Mouse (Mus musculus) embryonic facial prominence, embryonic 13.5 days (tissue): ENCODE results near the gene Casc3. TPM values are rescaled to one million over a fixed set of nuclear protein-coding genes. Genes with fewer than 3 reads are reported as not detected.

Experiments
- ATAC-seq: fragments of 200-750 bp; cut with Nextera tagmentation; 2 replicates; pipeline ENCODE4 v1.8.0; 2017; ENCODE audit warnings: low read depth; ENCODE audit not compliant: insufficient number of reproducible peaks, insufficient read depth, low FRiP score, low TSS enrichment
- H3K27ac ChIP-seq: fragments of 300-500 bp; sonication (generic); 2 replicates; pipeline ENCODE4 v1.5.1; 2015; ENCODE audit warnings: moderate library complexity, mild to moderate bottlenecking, inconsistent platforms
- H3K27me3 ChIP-seq: fragments of 300-500 bp; sonication (generic); 2 replicates; pipeline ENCODE4 v1.6.1; 2015; ENCODE audit warnings: mild to moderate bottlenecking, inconsistent platforms
- H3K36me3 ChIP-seq: fragments of 300-500 bp; sonication (generic); 2 replicates; pipeline ENCODE4 v1.6.1; 2015; ENCODE audit warnings: mild to moderate bottlenecking, inconsistent platforms
- H3K4me1 ChIP-seq: fragments of 300-500 bp; sonication (generic); 2 replicates; pipeline ENCODE4 v1.6.1; 2015; ENCODE audit warnings: inconsistent platforms
- H3K4me2 ChIP-seq: fragments of 300-500 bp; sonication (generic); 2 replicates; pipeline ENCODE4 v1.6.1; 2015; ENCODE audit warnings: moderate library complexity, mild to moderate bottlenecking, inconsistent platforms
- H3K4me3 ChIP-seq: fragments of 300-500 bp; sonication (generic); 2 replicates; pipeline ENCODE4 v1.5.1; 2015; ENCODE audit warnings: mild to moderate bottlenecking, inconsistent platforms
- H3K9ac ChIP-seq: fragments of 300-500 bp; sonication (generic); 2 replicates; pipeline ENCODE4 v1.6.1; 2015; ENCODE audit warnings: mild to moderate bottlenecking, inconsistent platforms
- H3K9me3 ChIP-seq: fragments of 300-500 bp; sonication (generic); 2 replicates; pipeline ENCODE4 v1.6.1; 2016; ENCODE audit warnings: inconsistent platforms
- WGBS: fragments of 180-500 bp; shearing (Covaris S2); methylation state at CpG from one replicate; pipeline ENCODE4 v1.1.7; 2015; ENCODE audit warnings: mixed read lengths; 5-methylcytosine and 5-hydroxymethylcytosine counted together
- polyA plus RNA-seq: library from polyadenylated mRNA; unstranded; fragments of >200 nt; fragmentation: Nextera tagmentation; extraction: Ambion mirVana; gene quantifications from 2 replicates; pipeline ENCODE4 v1.2.1, GENCODE M21; 2015

Gene Casc3
- polyA plus RNA-seq, 1 experiment from 2014 or later: 40.3 TPM

GRCm38 (mm10) chr11:98774582-98775347 is 29.9 kb upstream of the Casc3 start, which contains the start of gene Nr1d1:
Nr1d1 (minus strand) TSS chr11:98775333.
- peak within 1 kb of the TSS; percentile 86 for H3K4me2 ChIP-seq
- WGBS: under 1% methylated on average over 22 of the region's 22 CpGs
- H3K4me1 ChIP-seq: peaks cover 46% of the 10 kb centered on the region
- no peak for ATAC-seq
- peak within 1 kb of the TSS; percentile 90 for H3K27ac ChIP-seq
- peak within 1 kb of the TSS; percentile 36 for H3K4me3 ChIP-seq
- peaks cover 17% of the 10 kb centered on the region for H3K36me3 ChIP-seq
- H3K27me3 ChIP-seq: no peaks in the 10 kb centered on the region
- H3K9ac ChIP-seq: peak within 1 kb of the TSS; percentile 64
- no peaks in the 10 kb centered on the region for H3K9me3 ChIP-seq

DNA sequence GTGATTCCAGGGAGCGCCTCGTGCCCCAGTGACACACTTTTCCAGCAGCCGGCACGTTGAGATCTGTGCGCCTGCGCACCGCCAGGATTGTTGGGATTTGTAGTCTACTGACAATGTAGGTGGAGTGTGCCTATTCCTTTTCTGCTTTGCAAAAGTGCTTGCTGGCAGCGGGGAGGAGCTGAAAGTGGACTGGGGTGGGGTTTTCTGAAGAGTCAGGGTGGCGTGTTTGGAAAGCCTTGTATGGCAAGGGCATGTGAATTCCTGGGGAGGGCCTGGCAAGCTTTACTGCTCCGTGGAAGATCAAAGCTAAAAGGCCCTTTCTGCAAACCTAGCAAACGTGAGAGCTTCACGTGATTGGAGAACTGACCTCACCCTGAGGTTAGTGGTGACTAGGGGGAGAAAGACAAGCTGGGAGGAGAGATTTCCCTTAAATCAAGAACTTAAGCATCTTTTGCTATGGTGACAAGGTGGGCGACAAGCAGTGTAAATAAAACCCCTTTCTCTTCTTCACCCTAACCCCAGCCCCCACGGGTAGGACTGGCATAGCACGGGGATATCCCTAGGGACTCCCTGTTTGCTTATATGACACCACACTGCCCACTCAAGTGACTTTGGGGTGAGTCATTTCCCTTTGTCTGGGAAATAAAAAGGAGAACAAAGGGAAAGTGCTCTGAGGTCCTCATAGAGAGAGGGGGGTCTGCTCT is 29.2 kb upstream of the Casc3 start:
- peak overlapping the region; percentile 64 for H3K9ac ChIP-seq
- no peaks in the 10 kb centered on the region for H3K9me3 ChIP-seq
- peak overlapping the region; percentile 86 for H3K4me2 ChIP-seq
- 6% methylated on average over 15 of the region's 15 CpGs for WGBS
- H3K36me3 ChIP-seq: peaks cover 9% of the 10 kb centered on the region
- H3K27me3 ChIP-seq: no peaks in the 10 kb centered on the region
- H3K4me1 ChIP-seq: peaks cover 46% of the 10 kb centered on the region
- ATAC-seq: peak; percentile 77
- peak overlapping the region; percentile 90 for H3K27ac ChIP-seq
- peak overlapping the region; percentile 36 for H3K4me3 ChIP-seq

DNA sequence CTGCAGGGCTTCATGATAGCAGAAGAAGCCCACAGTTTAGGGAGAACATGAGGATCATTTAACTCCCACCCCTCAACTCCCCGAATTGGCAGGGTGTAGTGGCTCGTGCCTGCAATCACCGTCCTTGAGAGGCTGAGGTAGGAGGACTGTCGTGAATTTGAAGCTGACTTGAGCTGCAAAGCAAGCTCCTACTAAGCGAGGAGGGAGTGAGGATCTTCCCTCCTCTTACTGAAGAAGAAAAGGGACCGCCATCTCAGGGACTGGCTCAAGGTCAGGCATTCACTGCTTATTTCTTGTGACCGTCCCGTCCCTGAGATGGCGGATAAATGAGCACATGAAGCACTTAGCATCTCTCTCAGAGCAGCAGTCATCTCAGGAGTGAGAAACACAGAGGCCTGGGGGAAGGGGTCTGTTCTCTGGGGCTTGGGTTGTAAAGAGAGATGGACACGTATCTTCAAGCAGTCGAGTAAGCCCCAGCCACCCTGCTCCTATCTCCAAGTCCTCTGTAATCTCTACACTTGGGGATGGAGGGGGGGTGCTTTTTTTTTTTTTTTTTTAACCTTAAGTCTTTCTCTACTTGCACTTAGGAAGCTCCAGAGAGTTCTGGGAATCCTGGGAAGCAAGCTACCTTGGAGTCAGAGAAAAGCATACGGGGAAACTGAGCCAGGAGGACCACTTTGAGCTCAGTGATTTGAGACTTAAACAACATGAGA is 28.5 kb upstream of the Casc3 start:
- Histone ChIP-seq H3K9ac (peak overlapping the region; percentile 55), H3K27me3 (no peaks in the 10 kb centered on the region), H3K9me3 (no peaks in the 10 kb centered on the region), H3K4me1 (peaks cover 46% of the 10 kb centered on the region), H3K27ac (peak overlapping the region; percentile 90), H3K4me2 (peak overlapping the region; percentile 86), H3K36me3 (peaks cover 2% of the 10 kb centered on the region; the same call in 1 of the 2 replicates), H3K4me3 (no peak overlapping the region)
- no peak for ATAC-seq
- WGBS: 54% methylated on average over 12 of the region's 12 CpGs

GRCm38 (mm10) chr11:98776843-98777590 is 27.7 kb upstream of the Casc3 start:
- H3K27me3 ChIP-seq: no peaks in the 10 kb centered on the region
- no peaks in the 10 kb centered on the region for H3K36me3 ChIP-seq
- H3K4me1 ChIP-seq: peaks cover 52% of the 10 kb centered on the region
- peak overlapping the region; percentile 55 for H3K9ac ChIP-seq
- H3K4me3 ChIP-seq: peak overlapping the region; percentile 6; the same call in 1 of the 2 replicates
- WGBS: 6% methylated on average over 9 of the region's 9 CpGs
- H3K9me3 ChIP-seq: no peaks in the 10 kb centered on the region
- H3K27ac ChIP-seq: peak overlapping the region; percentile 90
- peak overlapping the region; percentile 86 for H3K4me2 ChIP-seq
- ATAC-seq: no peak

DNA sequence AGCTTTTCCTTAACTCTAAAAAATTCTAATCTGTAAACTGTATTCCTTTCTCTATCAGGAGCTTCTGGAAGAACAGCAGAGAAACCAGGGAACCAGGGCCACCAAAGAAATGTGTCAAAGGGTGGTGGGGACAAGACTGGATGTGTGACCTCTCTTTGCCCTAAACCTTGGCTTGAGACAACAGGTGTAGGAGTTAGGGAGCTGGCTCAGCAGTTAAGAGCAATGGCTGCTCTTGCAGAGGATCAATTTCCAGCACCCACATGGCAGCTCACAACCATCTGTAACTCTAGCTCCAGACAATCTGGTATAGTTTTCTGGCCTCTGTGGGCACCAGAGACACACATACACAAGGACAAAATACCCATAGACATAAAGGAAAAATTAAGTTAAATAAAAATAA is 26.8 kb upstream of the Casc3 start:
- no peak for ATAC-seq
- Histone ChIP-seq H3K4me3 (no peak overlapping the region), H3K4me1 (peaks cover 57% of the 10 kb centered on the region), H3K9me3 (no peaks in the 10 kb centered on the region), H3K27ac (peak overlapping the region; percentile 90), H3K9ac (no peak overlapping the region), H3K4me2 (no peak overlapping the region), H3K36me3 (no peaks in the 10 kb centered on the region), H3K27me3 (no peaks in the 10 kb centered on the region)

DNA sequence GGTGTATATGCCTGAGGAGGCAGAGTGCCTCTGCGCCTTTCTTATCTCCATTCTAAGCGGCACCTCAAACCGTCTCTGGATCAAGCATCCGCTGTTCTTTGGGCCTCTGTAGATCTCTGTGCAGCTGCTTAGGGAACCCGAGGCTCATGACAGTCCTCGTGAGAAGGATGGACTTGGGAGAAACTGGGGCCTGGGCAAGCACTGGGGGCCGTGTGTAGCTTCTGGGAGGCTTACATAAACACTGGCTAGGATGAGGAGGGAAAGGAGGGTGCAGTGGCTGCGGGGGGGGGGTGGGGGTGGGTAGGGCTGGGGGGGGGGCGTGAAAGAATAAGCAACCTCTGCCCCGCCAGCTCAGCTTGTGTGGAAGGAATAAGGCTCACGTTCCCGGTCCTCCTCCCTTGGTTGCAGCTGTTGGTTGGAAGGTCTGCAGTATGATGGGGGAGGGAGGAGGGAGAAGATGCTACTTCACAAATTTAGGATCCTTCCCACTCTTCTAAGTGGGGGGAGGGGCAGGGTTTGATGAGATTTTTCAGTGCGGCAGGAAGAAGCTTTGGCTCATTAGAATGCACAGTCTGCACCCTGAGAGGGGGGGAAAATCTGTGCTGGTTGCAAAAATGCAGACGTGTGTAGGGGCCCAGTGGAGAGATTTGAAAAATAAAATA is 22.7 kb upstream of the Casc3 start:
- 15% methylated on average over 14 of the region's 14 CpGs for WGBS
- Histone ChIP-seq H3K4me3 (no peak overlapping the region), H3K27me3 (no peaks in the 10 kb centered on the region), H3K9ac (peak overlapping the region; percentile 64), H3K4me1 (peaks cover 57% of the 10 kb centered on the region), H3K4me2 (peak overlapping the region; percentile 58; the same call in 1 of the 2 replicates), H3K9me3 (no peaks in the 10 kb centered on the region), H3K27ac (peak overlapping the region; percentile 91), H3K36me3 (no peaks in the 10 kb centered on the region)
- ATAC-seq: no peak

GRCm38 (mm10) chr11:98782651-98783235 is 22.0 kb upstream of the Casc3 start:
- H3K4me1 ChIP-seq: peaks cover 58% of the 10 kb centered on the region
- ATAC-seq: no peak
- peak overlapping the region; percentile 91 for H3K27ac ChIP-seq
- H3K4me2 ChIP-seq: peak overlapping the region; percentile 58
- H3K36me3 ChIP-seq: no peaks in the 10 kb centered on the region
- no peaks in the 10 kb centered on the region for H3K27me3 ChIP-seq
- H3K4me3 ChIP-seq: peak overlapping the region; percentile 21
- H3K9me3 ChIP-seq: no peaks in the 10 kb centered on the region
- WGBS: 3% methylated on average over 17 of the region's 17 CpGs
- peak overlapping the region; percentile 64 for H3K9ac ChIP-seq

DNA sequence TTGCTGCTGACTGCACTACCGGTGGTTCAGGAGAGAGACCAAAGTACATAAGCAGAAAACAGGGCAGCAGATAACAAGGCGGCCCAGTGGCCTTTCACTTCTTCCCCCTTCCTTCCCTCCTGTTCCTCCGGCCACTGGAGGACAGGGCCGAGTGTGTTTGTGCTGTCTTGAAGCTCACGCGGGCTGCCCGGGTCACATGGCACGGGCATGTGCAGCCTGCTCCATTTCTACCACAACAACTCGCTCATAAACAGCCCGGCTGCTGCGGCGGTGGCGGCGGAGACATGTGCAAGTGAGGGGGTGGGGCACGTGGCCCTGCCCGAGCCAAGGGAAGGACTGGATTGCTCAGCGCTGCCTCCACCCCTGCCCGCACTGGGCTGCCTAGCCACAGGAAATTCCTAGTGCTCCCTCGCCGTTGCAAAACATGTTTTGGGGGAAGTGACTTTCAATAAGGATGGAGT is 21.4 kb upstream of the Casc3 start:
- peaks cover 59% of the 10 kb centered on the region for H3K4me1 ChIP-seq
- no peaks in the 10 kb centered on the region for H3K9me3 ChIP-seq
- ATAC-seq: peak; percentile 79
- WGBS: 1% methylated on average over 20 of the region's 20 CpGs
- H3K27ac ChIP-seq: peak overlapping the region; percentile 91
- H3K9ac ChIP-seq: peak overlapping the region; percentile 64
- no peaks in the 10 kb centered on the region for H3K36me3 ChIP-seq
- H3K4me3 ChIP-seq: peak overlapping the region; percentile 21
- no peaks in the 10 kb centered on the region for H3K27me3 ChIP-seq
- peak overlapping the region; percentile 58 for H3K4me2 ChIP-seq

DNA sequence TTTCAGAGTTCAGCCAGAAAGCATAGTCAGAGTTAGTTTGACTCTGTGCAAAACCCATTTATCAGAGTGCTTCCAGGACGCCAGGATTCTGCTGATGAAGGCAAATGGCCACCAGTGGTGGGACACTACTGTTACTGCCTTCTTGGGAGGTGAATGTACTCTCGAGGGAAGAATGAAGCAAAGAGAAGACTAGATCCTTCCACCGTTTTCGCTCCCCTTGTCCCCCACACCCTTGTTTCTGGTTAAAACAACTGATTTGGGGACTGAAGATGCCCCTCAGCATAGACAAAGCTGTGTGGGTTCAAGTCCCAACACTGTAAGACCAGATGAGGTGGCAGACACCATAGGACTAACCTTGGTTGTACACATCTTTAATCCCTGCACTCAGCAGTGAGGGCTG is 20.6 kb upstream of the Casc3 start:
- Histone ChIP-seq H3K4me1 (peaks cover 62% of the 10 kb centered on the region), H3K36me3 (no peaks in the 10 kb centered on the region), H3K9ac (no peak overlapping the region), H3K4me2 (no peak overlapping the region), H3K27me3 (no peaks in the 10 kb centered on the region), H3K27ac (peak overlapping the region; percentile 91; the same call in 1 of the 2 replicates), H3K9me3 (no peaks in the 10 kb centered on the region), H3K4me3 (no peak overlapping the region)
- 70% methylated on average over 4 of the region's 4 CpGs for WGBS
- no peak for ATAC-seq

GRCm38 (mm10) chr11:98785214-98785613 is 19.5 kb upstream of the Casc3 start:
- no peak overlapping the region for H3K4me3 ChIP-seq
- peak overlapping the region; percentile 80 for H3K27ac ChIP-seq
- ATAC-seq: no peak
- 49% methylated on average over 10 of the region's 10 CpGs for WGBS
- H3K36me3 ChIP-seq: no peaks in the 10 kb centered on the region
- H3K9ac ChIP-seq: 0 out of 2 replicates have a peak overlapping the region, but pooled peaks have one; percentile 16
- no peaks in the 10 kb centered on the region for H3K9me3 ChIP-seq
- H3K4me2 ChIP-seq: peak overlapping the region; percentile 45
- no peaks in the 10 kb centered on the region for H3K27me3 ChIP-seq
- H3K4me1 ChIP-seq: peaks cover 68% of the 10 kb centered on the region
